Mouse (Mus musculus): ENCODE data around the gene Pdzrn3. TPM values are rescaled to one million over a fixed set of nuclear protein-coding genes. Genes with fewer than 3 reads are reported as not detected.

Gene Pdzrn3
- total and polyA plus RNA-seq, 3 experiments: 0.33 TPM; not detected in 2

DNA sequence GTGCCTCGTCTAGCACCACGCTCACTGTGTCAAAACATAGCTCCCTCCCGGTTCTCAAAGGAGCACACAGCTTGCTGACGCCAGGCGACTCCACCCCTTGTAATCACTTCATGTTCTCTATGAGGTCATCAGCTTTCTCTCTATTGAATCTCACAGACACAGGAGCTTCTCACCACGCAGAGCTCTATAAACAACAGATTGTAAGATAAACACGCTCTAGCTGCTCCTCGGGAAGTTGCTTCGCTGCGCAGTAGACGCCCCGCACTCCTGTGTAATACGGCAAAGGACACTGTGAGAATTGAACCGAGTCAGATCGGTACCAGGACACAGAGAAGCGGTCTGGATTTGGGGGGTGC is 162.3 kb downstream of the Pdzrn3 start:
- H3K4me3 ChIP-seq (ENCODE audit: low read depth, low read length): no peak overlapping the region
- no peaks in the 10 kb centered on the region for H3K4me1 ChIP-seq (ENCODE audit: insufficient read depth, low read depth, low read length)
- no peaks in the 10 kb centered on the region for H3K27me3 ChIP-seq (ENCODE audit: insufficient read depth, low read length)
- peaks cover 45% of the 10 kb centered on the region for H3K9me3 ChIP-seq (replicated peaks)
- TF ChIP-seq GATA2 (IDR thresholded peaks at IDR 0.05; ENCODE audit: borderline replicate concordance, low read depth, low read length) (no peak), TAL1 (conservative IDR thresholded peaks at IDR 0.05; ENCODE audit: low read depth, low read length) (no peak), POLR2AphosphoS5 (IDR thresholded peaks at IDR 0.05; ENCODE audit: insufficient replicate concordance, low read depth, low read length) (no peak), CTCF (IDR thresholded peaks at IDR 0.05; ENCODE audit: low read depth, low read length) (no peak), GATA1 (IDR thresholded peaks at IDR 0.05; ENCODE audit: borderline replicate concordance, low read length) (no peak)
- ATAC-seq (ENCODE audit: extremely low read depth, insufficient number of reproducible peaks, low FRiP score, poor library complexity, severe bottlenecking) (no peak), DNase-seq (ENCODE audit: low spot score) (no peak)
- no peaks in the 10 kb centered on the region for H3K36me3 ChIP-seq (replicated peaks)

DNA sequence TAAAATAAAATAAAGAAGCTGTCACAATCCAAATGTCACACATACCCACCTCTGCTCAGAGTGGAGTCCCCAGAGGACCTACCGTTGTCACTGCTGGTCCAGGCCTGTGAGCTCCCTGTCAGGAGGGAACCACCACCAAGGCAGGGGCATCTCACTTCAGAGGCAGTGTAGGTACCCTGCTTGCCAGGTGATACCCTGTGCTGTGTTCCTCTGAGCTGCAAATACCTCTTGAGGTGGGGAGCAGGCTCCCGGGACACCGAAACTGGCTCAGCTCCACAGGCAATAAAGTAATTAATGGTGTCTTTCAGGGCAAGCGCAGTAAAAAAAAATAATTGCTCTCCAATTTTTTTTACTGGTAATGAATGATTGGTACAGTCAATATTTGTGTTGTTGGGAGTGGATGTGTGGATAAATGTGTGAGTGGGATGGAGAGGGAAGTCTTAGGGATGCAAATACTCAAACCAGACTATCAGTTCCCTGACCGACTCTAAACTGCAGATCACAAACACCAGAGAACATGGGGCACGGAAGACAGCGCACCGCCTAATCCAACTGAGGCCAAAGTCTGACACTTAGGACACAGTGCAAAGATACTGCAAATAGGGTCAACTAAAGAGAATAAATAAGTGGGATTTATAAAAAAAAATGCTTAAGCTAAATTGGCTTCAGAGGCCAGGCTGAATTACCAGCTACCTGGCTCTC is 162.8 kb downstream of the Pdzrn3 start:
- no peaks in the 10 kb centered on the region for H3K27me3 ChIP-seq (ENCODE audit: insufficient read depth, low read length)
- H3K4me1 ChIP-seq (ENCODE audit: insufficient read depth, low read depth, low read length): no peaks in the 10 kb centered on the region
- H3K9me3 ChIP-seq (replicated peaks): peaks cover 47% of the 10 kb centered on the region
- ATAC-seq (ENCODE audit: extremely low read depth, insufficient number of reproducible peaks, low FRiP score, poor library complexity, severe bottlenecking) (no peak), DNase-seq (ENCODE audit: low spot score) (no peak)
- no peak for TF ChIP-seq POLR2AphosphoS5 (IDR thresholded peaks at IDR 0.05; ENCODE audit: insufficient replicate concordance, low read depth, low read length)
- no peak overlapping the region for H3K4me3 ChIP-seq (ENCODE audit: low read depth, low read length)
- H3K36me3 ChIP-seq (replicated peaks): no peaks in the 10 kb centered on the region

DNA sequence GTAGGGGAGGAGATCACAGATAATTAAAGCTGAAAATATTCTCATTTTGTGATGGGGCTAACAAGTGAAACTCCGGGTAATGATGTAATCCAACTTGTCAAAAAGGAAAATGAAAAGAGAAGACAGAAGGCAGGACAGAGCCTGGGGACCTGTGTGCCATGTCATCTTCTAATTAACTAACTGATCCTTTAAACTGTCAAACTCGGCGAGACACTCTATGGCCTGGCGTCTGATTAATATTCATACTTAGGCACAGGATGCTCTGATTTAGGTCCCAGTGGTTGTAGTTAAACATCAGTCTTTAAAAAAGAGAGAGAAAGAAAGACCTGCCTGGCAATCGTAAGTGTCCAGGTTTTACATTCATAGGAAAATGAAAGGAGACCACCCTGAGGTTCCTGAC is 164.6 kb downstream of the Pdzrn3 start:
- H3K27me3 ChIP-seq (ENCODE audit: insufficient read depth, low read length): no peaks in the 10 kb centered on the region
- no peaks in the 10 kb centered on the region for H3K4me1 ChIP-seq (ENCODE audit: insufficient read depth, low read depth, low read length)

DNA sequence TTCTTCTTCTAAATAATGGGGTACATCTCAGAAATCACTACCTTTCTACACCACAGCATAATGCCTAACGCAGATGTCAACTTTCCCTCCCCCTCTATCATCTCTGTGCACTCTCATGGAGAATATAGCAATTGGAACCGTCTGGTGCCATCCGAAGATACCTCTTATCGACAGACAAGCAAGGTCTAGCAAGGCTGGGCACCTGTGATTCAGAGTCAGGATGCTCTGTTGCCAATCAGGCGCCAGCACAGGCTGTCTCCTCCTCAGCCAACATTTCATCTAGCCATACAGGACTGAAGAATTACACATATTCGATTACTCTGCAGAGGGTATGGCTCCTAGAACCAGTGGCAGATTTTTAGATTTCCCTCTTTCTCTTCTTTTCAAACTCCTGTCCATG is 165.6 kb downstream of the Pdzrn3 start:
- H3K27me3 ChIP-seq (ENCODE audit: insufficient read depth, low read length): no peaks in the 10 kb centered on the region
- H3K9me3 ChIP-seq (replicated peaks): peaks cover 59% of the 10 kb centered on the region
- H3K36me3 ChIP-seq (replicated peaks): no peaks in the 10 kb centered on the region
- H3K4me3 ChIP-seq (ENCODE audit: low read depth, low read length): no peak overlapping the region
- DNase-seq (ENCODE audit: low spot score): no peak
- ATAC-seq (ENCODE audit: extremely low read depth, insufficient number of reproducible peaks, low FRiP score, poor library complexity, severe bottlenecking): no peak
- TF ChIP-seq POLR2AphosphoS5 (IDR thresholded peaks at IDR 0.05; ENCODE audit: insufficient replicate concordance, low read depth, low read length): no peak
- no peak for TF ChIP-seq GATA1 (IDR thresholded peaks at IDR 0.05; ENCODE audit: borderline replicate concordance, low read length)
- TF ChIP-seq CTCF (IDR thresholded peaks at IDR 0.05; ENCODE audit: low read depth, low read length): no peak
- TF ChIP-seq TAL1 (conservative IDR thresholded peaks at IDR 0.05; ENCODE audit: low read depth, low read length): no peak
- TF ChIP-seq GATA2 (IDR thresholded peaks at IDR 0.05; ENCODE audit: borderline replicate concordance, low read depth, low read length): no peak
- H3K4me1 ChIP-seq (ENCODE audit: insufficient read depth, low read depth, low read length): no peaks in the 10 kb centered on the region

More for the DNA sequence above, 164.6 kb downstream of the Pdzrn3 start:
- no peak overlapping the region for H3K4me3 ChIP-seq (ENCODE audit: low read depth, low read length)
- no peaks in the 10 kb centered on the region for H3K36me3 ChIP-seq (replicated peaks)
- TF ChIP-seq CTCF (IDR thresholded peaks at IDR 0.05; ENCODE audit: low read depth, low read length) (no peak), GATA1 (IDR thresholded peaks at IDR 0.05; ENCODE audit: borderline replicate concordance, low read length) (no peak), TAL1 (conservative IDR thresholded peaks at IDR 0.05; ENCODE audit: low read depth, low read length) (no peak), POLR2AphosphoS5 (IDR thresholded peaks at IDR 0.05; ENCODE audit: insufficient replicate concordance, low read depth, low read length) (no peak), GATA2 (IDR thresholded peaks at IDR 0.05; ENCODE audit: borderline replicate concordance, low read depth, low read length) (no peak)
- peaks cover 52% of the 10 kb centered on the region for H3K9me3 ChIP-seq (replicated peaks)
- no peak for DNase-seq (ENCODE audit: low spot score)
- ATAC-seq (ENCODE audit: extremely low read depth, insufficient number of reproducible peaks, low FRiP score, poor library complexity, severe bottlenecking): no peak

DNA sequence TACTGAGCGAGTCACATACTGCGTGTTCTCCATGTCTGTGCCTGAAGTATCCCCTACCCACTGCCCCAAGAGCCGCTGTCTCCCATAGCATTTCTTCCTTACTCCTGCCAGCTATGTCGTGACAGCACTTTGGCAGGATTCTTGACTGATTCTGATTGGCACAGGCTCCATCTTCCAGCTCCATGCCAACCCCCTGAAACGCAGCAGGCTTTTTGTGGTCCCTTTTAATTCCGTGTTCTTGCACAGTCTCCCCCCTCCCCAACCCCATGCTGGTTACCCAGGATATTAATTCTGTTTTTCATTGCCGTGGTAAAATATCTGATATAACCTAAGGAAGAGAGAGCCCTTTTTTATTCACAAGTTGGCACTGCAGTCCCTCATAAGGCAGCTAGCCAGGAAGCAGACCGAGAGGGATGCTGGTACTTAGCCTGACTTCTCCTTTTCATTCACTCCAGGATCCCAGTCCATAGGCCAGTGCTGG is 166.3 kb downstream of the Pdzrn3 start:
- Histone ChIP-seq H3K36me3 (replicated peaks) (no peaks in the 10 kb centered on the region), H3K9me3 (replicated peaks) (peaks cover 64% of the 10 kb centered on the region), H3K4me3 (ENCODE audit: low read depth, low read length) (no peak overlapping the region), H3K27me3 (ENCODE audit: insufficient read depth, low read length) (no peaks in the 10 kb centered on the region), H3K4me1 (ENCODE audit: insufficient read depth, low read depth, low read length) (no peaks in the 10 kb centered on the region)
- DNase-seq (ENCODE audit: low spot score) (no peak), ATAC-seq (ENCODE audit: extremely low read depth, insufficient number of reproducible peaks, low FRiP score, poor library complexity, severe bottlenecking) (no peak)
- TF ChIP-seq POLR2AphosphoS5 (IDR thresholded peaks at IDR 0.05; ENCODE audit: insufficient replicate concordance, low read depth, low read length) (no peak), GATA1 (IDR thresholded peaks at IDR 0.05; ENCODE audit: borderline replicate concordance, low read length) (no peak), CTCF (IDR thresholded peaks at IDR 0.05; ENCODE audit: low read depth, low read length) (no peak), GATA2 (IDR thresholded peaks at IDR 0.05; ENCODE audit: borderline replicate concordance, low read depth, low read length) (no peak), TAL1 (conservative IDR thresholded peaks at IDR 0.05; ENCODE audit: low read depth, low read length) (no peak)

DNA sequence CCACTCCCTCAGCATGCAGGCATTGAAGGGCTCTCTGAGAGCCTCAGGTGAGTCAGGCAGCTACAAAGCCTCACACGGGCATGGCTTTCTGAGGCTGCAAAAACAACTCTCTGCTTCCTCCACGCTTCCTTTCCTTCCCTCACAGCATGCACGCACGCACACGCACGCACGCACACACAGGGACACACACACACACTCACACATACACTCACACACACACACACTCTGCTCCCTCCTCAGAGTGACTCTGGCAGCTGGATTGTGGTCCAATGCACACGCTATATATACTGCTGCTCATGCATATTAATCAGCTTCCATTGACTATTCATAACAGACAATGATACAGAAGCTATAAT is 178.8 kb downstream of the Pdzrn3 start:
- DNase-seq (ENCODE audit: low spot score) (no peak), ATAC-seq (ENCODE audit: extremely low read depth, insufficient number of reproducible peaks, low FRiP score, poor library complexity, severe bottlenecking) (no peak)
- Histone ChIP-seq H3K9me3 (replicated peaks) (peaks cover 67% of the 10 kb centered on the region), H3K27me3 (ENCODE audit: insufficient read depth, low read length) (no peaks in the 10 kb centered on the region), H3K4me1 (ENCODE audit: insufficient read depth, low read depth, low read length) (no peaks in the 10 kb centered on the region), H3K36me3 (replicated peaks) (no peaks in the 10 kb centered on the region), H3K4me3 (ENCODE audit: low read depth, low read length) (no peak overlapping the region)
- TF ChIP-seq GATA2 (IDR thresholded peaks at IDR 0.05; ENCODE audit: borderline replicate concordance, low read depth, low read length) (no peak), CTCF (IDR thresholded peaks at IDR 0.05; ENCODE audit: low read depth, low read length) (no peak), GATA1 (IDR thresholded peaks at IDR 0.05; ENCODE audit: borderline replicate concordance, low read length) (no peak), POLR2AphosphoS5 (IDR thresholded peaks at IDR 0.05; ENCODE audit: insufficient replicate concordance, low read depth, low read length) (no peak), TAL1 (conservative IDR thresholded peaks at IDR 0.05; ENCODE audit: low read depth, low read length) (no peak)
